Comparison of ENCODE assay signal across 12 mouse cellular contexts in the genomic region with DNA sequence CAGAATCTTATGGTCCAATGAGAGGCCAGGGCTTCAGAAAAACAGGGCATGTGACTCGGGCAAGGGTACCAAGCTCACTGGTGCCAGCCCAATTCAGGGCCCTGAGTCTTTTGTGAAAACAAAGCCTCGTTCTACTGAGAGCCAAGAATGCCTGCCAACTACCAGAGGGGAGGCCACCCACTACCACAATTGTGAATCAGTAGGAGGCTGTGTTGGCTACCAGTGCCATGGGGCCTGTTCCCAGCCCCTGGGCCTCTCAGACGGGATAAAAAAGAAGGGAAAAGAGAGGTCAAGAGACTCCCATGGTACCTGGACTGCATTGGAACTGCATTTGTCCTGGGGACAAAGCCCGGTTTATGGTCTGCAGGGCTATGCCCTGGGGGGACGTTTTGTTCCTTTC. TPM values are rescaled to one million over a fixed set of nuclear protein-coding genes. Genes with fewer than 3 reads are reported as not detected.
DNase-seq lines count a peak whose midpoint lies in the region; ATAC-seq and TF ChIP-seq lines count a peak whose summit lies in the region.
"Had no signal": no experiment of that assay in that cellular context is flagged by ENCODE, and none has a peak within 500 bp of the region (broad histone marks: within the 10 kb centered on the region; RNA-seq: fewer than 3 reads in every experiment).

No protein-coding gene starts in this region.

- 0 out of 2 replicates have a peak overlapping the region, but pooled peaks have one; percentile 16 for H3K27ac ChIP-seq in hindbrain, embryonic 10.5 days
- H3K27ac ChIP-seq in hindbrain, embryonic 12.5 days: no peak overlapping the region
- H3K27ac ChIP-seq in forebrain, embryonic 15.5 days (replicated peaks): peak overlapping the region; percentile 79
- H3K27ac ChIP-seq in neural tube, embryonic 15.5 days (replicated peaks): peak overlapping the region; percentile 74
- H3K27ac ChIP-seq in gastrocnemius, adult 2 months: no peak overlapping the region
- H3K27ac ChIP-seq: embryonic facial prominence, embryonic 12.5 days; midbrain, embryonic 12.5 days had no signal

- peaks cover 13% of the 10 kb centered on the region; the same call in 1 of the 2 replicates for H3K27me3 ChIP-seq in hindbrain, embryonic 10.5 days (ENCODE audit: insufficient read depth, poor library complexity, severe bottlenecking)
- peaks cover 7% of the 10 kb centered on the region for H3K27me3 ChIP-seq in hindbrain, embryonic 12.5 days
- no peaks in the 10 kb centered on the region for H3K27me3 ChIP-seq in forebrain, embryonic 15.5 days
- H3K27me3 ChIP-seq in neural tube, embryonic 15.5 days (replicated peaks): peaks cover 4% of the 10 kb centered on the region; the same call in 1 of the 2 replicates

- no peaks in the 10 kb centered on the region for H3K36me3 ChIP-seq in hindbrain, embryonic 10.5 days
- no peaks in the 10 kb centered on the region for H3K36me3 ChIP-seq in hindbrain, embryonic 12.5 days
- H3K36me3 ChIP-seq in forebrain, embryonic 15.5 days: no peaks in the 10 kb centered on the region
- no peaks in the 10 kb centered on the region for H3K36me3 ChIP-seq in neural tube, embryonic 15.5 days
- H3K36me3 ChIP-seq: embryonic facial prominence, embryonic 12.5 days; midbrain, embryonic 12.5 days had no signal

- no peaks in the 10 kb centered on the region for H3K9me3 ChIP-seq in hindbrain, embryonic 10.5 days
- no peaks in the 10 kb centered on the region for H3K9me3 ChIP-seq in hindbrain, embryonic 12.5 days (replicated peaks)
- no peaks in the 10 kb centered on the region for H3K9me3 ChIP-seq in forebrain, embryonic 15.5 days
- H3K9me3 ChIP-seq in neural tube, embryonic 15.5 days (replicated peaks): no peaks in the 10 kb centered on the region
- H3K9me3 ChIP-seq: embryonic facial prominence, embryonic 12.5 days; midbrain, embryonic 12.5 days had no signal

- no peak overlapping the region for H3K4me3 ChIP-seq in hindbrain, embryonic 10.5 days
- H3K4me3 ChIP-seq in hindbrain, embryonic 12.5 days: no peak overlapping the region
- no peak overlapping the region for H3K4me3 ChIP-seq in forebrain, embryonic 15.5 days
- H3K4me3 ChIP-seq in neural tube, embryonic 15.5 days (replicated peaks): no peak overlapping the region
- no peak overlapping the region for H3K4me3 ChIP-seq in gastrocnemius, adult 2 months
- H3K4me3 ChIP-seq: embryonic facial prominence, embryonic 12.5 days; midbrain, embryonic 12.5 days had no signal

- intact Hi-C loops in gastrocnemius, adult 2 months (cut with DNase I): no loop called here

- no peak for TF ChIP-seq CTCF in gastrocnemius, adult 2 months (IDR thresholded peaks at IDR 0.05)

- H3K4me1 ChIP-seq in hindbrain, embryonic 10.5 days (replicated peaks): peaks cover 7% of the 10 kb centered on the region; the same call in 1 of the 2 replicates
- H3K4me1 ChIP-seq in hindbrain, embryonic 12.5 days: peaks cover 3% of the 10 kb centered on the region
- peaks cover 24% of the 10 kb centered on the region for H3K4me1 ChIP-seq in forebrain, embryonic 15.5 days
- H3K4me1 ChIP-seq in neural tube, embryonic 15.5 days: peaks cover 13% of the 10 kb centered on the region

- 70% methylated on average over 5 of the region's 5 CpGs for WGBS in hindbrain, embryonic 10.5 days
- 55% methylated on average over 5 of the region's 5 CpGs for WGBS in hindbrain, embryonic 12.5 days
- 20% methylated on average over 5 of the region's 5 CpGs for WGBS in forebrain, embryonic 15.5 days
- WGBS in neural tube, embryonic 15.5 days: 32% methylated on average over 5 of the region's 5 CpGs

- ATAC-seq in hindbrain, embryonic 12.5 days (ENCODE audit: low FRiP score): no peak
- ATAC-seq in forebrain, embryonic 15.5 days (replicated peaks): peak; percentile 77
- ATAC-seq in neural tube, embryonic 15.5 days (ENCODE audit: low FRiP score): peak; percentile 66

- no peak for DNase-seq in hindbrain, embryonic 10.5 days (ENCODE audit: low spot score)
- peak; percentile 90 for DNase-seq in layer of hippocampus, adult 9-11 months
- DNase-seq in gastrocnemius, adult 2 months: no peak
- no peak for DNase-seq in urinary bladder, postnatal 4 days (ENCODE audit: low spot score in 2 of 2)
- no peak for DNase-seq in gastrocnemius, postnatal 25 days
- DNase-seq: gastrocnemius, postnatal 36 days had no signal

- H3K9ac ChIP-seq in hindbrain, embryonic 12.5 days: no peak overlapping the region
- H3K9ac ChIP-seq in forebrain, embryonic 15.5 days (replicated peaks): no peak overlapping the region
- H3K9ac ChIP-seq in neural tube, embryonic 15.5 days (replicated peaks): no peak overlapping the region
- H3K9ac ChIP-seq: embryonic facial prominence, embryonic 12.5 days; midbrain, embryonic 12.5 days had no signal

- H3K4me2 ChIP-seq in hindbrain, embryonic 12.5 days (replicated peaks): no peak overlapping the region
- no peak overlapping the region for H3K4me2 ChIP-seq in forebrain, embryonic 15.5 days (replicated peaks)
- H3K4me2 ChIP-seq in neural tube, embryonic 15.5 days: no peak overlapping the region
- H3K4me2 ChIP-seq: embryonic facial prominence, embryonic 12.5 days; midbrain, embryonic 12.5 days had no signal

RNA-seq across cellular contexts. Expression of gene 2310022B05Rik, which starts 41.9 kb away (rescaled TPM):
- polyA plus RNA-seq in hindbrain, embryonic 10.5 days (2016; fragmentation: Nextera tagmentation; extraction: Ambion mirVana): 20.1 and 22.2 TPM in 2 replicates
- 26.6 and 31.2 TPM in 2 replicates for polyA plus RNA-seq in hindbrain, embryonic 12.5 days (2016; fragmentation: Nextera tagmentation; extraction: Ambion mirVana)
- 27.6 and 28.5 TPM in 2 replicates for polyA plus RNA-seq in forebrain, embryonic 15.5 days (2015; fragmentation: Nextera tagmentation; extraction: Ambion mirVana)
- 15.4 and 16.1 TPM in 2 replicates for polyA plus RNA-seq in neural tube, embryonic 15.5 days (2015; fragmentation: Nextera tagmentation; extraction: Ambion mirVana)
- total RNA-seq in gastrocnemius, adult 2 months (2021): 10 to 100 TPM; 10.4 to 17.3 TPM
- 10 to 100 TPM; 13.7 to 14.0 TPM for total RNA-seq in gastrocnemius, postnatal 25 days (2021)

RNA-seq across cellular contexts. Expression of gene Capn9, which starts 45.3 kb away (rescaled TPM):
- not detected in 2 replicates for polyA plus RNA-seq in hindbrain, embryonic 10.5 days (2016; fragmentation: Nextera tagmentation; extraction: Ambion mirVana)
- polyA plus RNA-seq in hindbrain, embryonic 12.5 days (2016; fragmentation: Nextera tagmentation; extraction: Ambion mirVana): not detected in 2 replicates
- 0.08 and 0.11 TPM in 2 replicates for polyA plus RNA-seq in forebrain, embryonic 15.5 days (2015; fragmentation: Nextera tagmentation; extraction: Ambion mirVana)
- polyA plus RNA-seq in neural tube, embryonic 15.5 days (2015; fragmentation: Nextera tagmentation; extraction: Ambion mirVana): 0.17 and 0.45 TPM in 2 replicates
- total RNA-seq in gastrocnemius, adult 2 months (2021): not detected
- not detected for total RNA-seq in gastrocnemius, postnatal 25 days (2021)
- total RNA-seq: gastrocnemius, postnatal 36 days; hematopoietic stem cell, adult 5-6 weeks had no signal
- polyA plus RNA-seq: embryonic facial prominence, embryonic 12.5 days had no signal

RNA-seq across cellular contexts. Expression of gene Agt, which starts 51.7 kb away (rescaled TPM):
- polyA plus RNA-seq in hindbrain, embryonic 10.5 days (2016; fragmentation: Nextera tagmentation; extraction: Ambion mirVana): not detected in 2 replicates
- polyA plus RNA-seq in hindbrain, embryonic 12.5 days (2016; fragmentation: Nextera tagmentation; extraction: Ambion mirVana): 0.35 and 0.44 TPM in 2 replicates
- 0.19 and 0.23 TPM in 2 replicates for polyA plus RNA-seq in forebrain, embryonic 15.5 days (2015; fragmentation: Nextera tagmentation; extraction: Ambion mirVana)
- 1.8 and 1.9 TPM in 2 replicates for polyA plus RNA-seq in neural tube, embryonic 15.5 days (2015; fragmentation: Nextera tagmentation; extraction: Ambion mirVana)
- total RNA-seq in gastrocnemius, adult 2 months (2021): 10 to 100 TPM; 12.0 to 18.0 TPM
- total RNA-seq in gastrocnemius, postnatal 25 days (2021): 10 to 100 TPM; 15.7 to 19.7 TPM
- total RNA-seq: hematopoietic stem cell, adult 5-6 weeks had no signal

Comparison
In these comparisons a context has a peak if more than half of its experiments do, and no peak if none do; other contexts are left out.
1. H3K27ac ChIP-seq: peak in hindbrain, embryonic 10.5 days (single experiment), forebrain, embryonic 15.5 days (single experiment) and neural tube, embryonic 15.5 days (single experiment); none in hindbrain, embryonic 12.5 days (single experiment) and gastrocnemius, adult 2 months (single experiment).